8 mouse cellular contexts compared by ENCODE assay signal in the genomic region with DNA sequence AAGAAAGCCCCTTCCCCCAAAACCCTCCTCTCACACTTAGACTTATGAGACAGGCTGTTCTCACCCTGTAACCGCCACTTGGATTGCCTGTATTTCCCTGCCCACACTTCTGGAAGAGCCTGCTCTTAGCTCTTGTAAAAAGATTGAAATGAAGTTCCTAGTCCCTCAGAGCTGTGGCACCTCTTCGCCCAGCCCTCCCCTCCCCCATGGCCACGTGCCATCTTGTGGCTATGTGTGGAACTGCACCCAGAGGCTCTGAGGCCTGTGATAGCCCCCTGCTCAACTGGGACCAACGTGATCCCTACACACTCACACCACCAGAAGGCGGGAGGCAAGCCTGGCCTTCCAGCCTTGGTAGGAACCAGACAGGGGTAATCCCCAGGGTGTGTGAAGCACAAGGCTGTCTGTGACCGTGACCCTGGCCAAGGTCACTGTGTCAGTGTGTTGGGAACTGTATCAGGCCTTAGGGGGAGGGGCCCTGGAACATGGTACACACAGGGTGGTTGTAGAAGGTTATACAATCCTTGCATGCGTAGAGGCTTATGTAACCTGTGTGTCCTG. TPM values are rescaled to one million over a fixed set of nuclear protein-coding genes. Genes with fewer than 3 reads are reported as not detected.
DNase-seq lines count a peak whose midpoint lies in the region; ATAC-seq and TF ChIP-seq lines count a peak whose summit lies in the region.

No protein-coding gene starts in this region.

- H3K4me1 ChIP-seq in cortical plate, adult 2 months (ENCODE audit: control insufficient read depth, insufficient read depth, low read length): peaks cover 31% of the 10 kb centered on the region
- peaks cover 53% of the 10 kb centered on the region for H3K4me1 ChIP-seq in kidney, adult 2 months (ENCODE audit: control insufficient read depth, insufficient read depth, low read length)
- H3K4me1 ChIP-seq in liver, postnatal 0 days (ENCODE audit: insufficient read depth): peaks cover 66% of the 10 kb centered on the region
- H3K4me1 ChIP-seq in neural tube, embryonic 11.5 days (ENCODE audit: control insufficient read depth, insufficient read depth, low read length): peaks cover 20% of the 10 kb centered on the region

- H3ac ChIP-seq in C2C12 (ENCODE audit: control insufficient read depth, insufficient read length, low read depth): no peak overlapping the region

- H3K79me3 ChIP-seq in C2C12 (ENCODE audit: low read depth): no peaks in the 10 kb centered on the region

- H3K9me3 ChIP-seq in liver, postnatal 0 days (ENCODE audit: low read length): no peaks in the 10 kb centered on the region
- H3K9me3 ChIP-seq in neural tube, embryonic 11.5 days (ENCODE audit: control insufficient read depth, low read length): no peaks in the 10 kb centered on the region

- peak; percentile 94 for DNase-seq in ZHBTc4 (ENCODE audit: low read depth, low spot score)
- peak; percentile 46 for DNase-seq in heart, adult 8-10 months (ENCODE audit: low spot score)
- peak; percentile 75 for DNase-seq in kidney, adult 2 months
- peak; percentile 86 for DNase-seq in liver, postnatal 0 days
- peak; percentile 84 for DNase-seq in neural tube, embryonic 11.5 days (ENCODE audit: low spot score)
- DNase-seq in thymus, postnatal 0 days (ENCODE audit: low spot score): peak; percentile 83

- WGBS in kidney, adult 2 months: 13% methylated on average over 7 of the region's 7 CpGs
- 18% methylated on average over 7 of the region's 7 CpGs for WGBS in liver, postnatal 0 days (ENCODE audit: insufficient replicate concordance)
- 22% methylated on average over 7 of the region's 7 CpGs for WGBS in neural tube, embryonic 11.5 days

- peak overlapping the region; percentile 88 for H3K27ac ChIP-seq in cortical plate, adult 2 months (ENCODE audit: insufficient read depth, low read length)
- peak overlapping the region; percentile 76 for H3K27ac ChIP-seq in kidney, adult 2 months (ENCODE audit: insufficient read depth, low read depth, low read length)
- H3K27ac ChIP-seq in liver, postnatal 0 days (ENCODE audit: low read depth): peak overlapping the region; percentile 84
- no peak overlapping the region for H3K27ac ChIP-seq in neural tube, embryonic 11.5 days (ENCODE audit: low read depth, low read length)

- no peaks in the 10 kb centered on the region for H3K27me3 ChIP-seq in C2C12 (ENCODE audit: control insufficient read depth, insufficient read depth, insufficient read length)
- no peaks in the 10 kb centered on the region for H3K27me3 ChIP-seq in kidney, adult 2 months (replicated peaks; ENCODE audit: control insufficient read depth, insufficient read depth, low read length)
- no peaks in the 10 kb centered on the region for H3K27me3 ChIP-seq in liver, postnatal 0 days (ENCODE audit: insufficient read depth, low read length)
- no peaks in the 10 kb centered on the region for H3K27me3 ChIP-seq in neural tube, embryonic 11.5 days (ENCODE audit: control insufficient read depth, insufficient read depth, low read length)

- H3K79me2 ChIP-seq in C2C12 (ENCODE audit: control insufficient read depth, insufficient read depth): peaks cover 9% of the 10 kb centered on the region

- TF ChIP-seq CTCF in C2C12 (IDR thresholded peaks at IDR 0.05; ENCODE audit: control insufficient read depth, insufficient read depth, insufficient read length): peak; percentile 87
- peak; percentile 90 for TF ChIP-seq CTCF in cortical plate, adult 2 months (IDR thresholded peaks at IDR 0.05; ENCODE audit: extremely low read depth, insufficient read depth, low read length)
- TF ChIP-seq CTCF in kidney, adult 2 months (conservative IDR thresholded peaks at IDR 0.05; ENCODE audit: insufficient read depth, insufficient read length, low read depth, low read length): peak; percentile 88
- TF ChIP-seq CTCF in liver, postnatal 0 days (IDR thresholded peaks at IDR 0.05; ENCODE audit: low read depth): peak; percentile 100

- TF ChIP-seq POLR2A in cortical plate, adult 2 months (IDR thresholded peaks at IDR 0.05; ENCODE audit: extremely low read depth, insufficient read depth, low read length): no peak
- no peak for TF ChIP-seq POLR2A in kidney, adult 2 months (IDR thresholded peaks at IDR 0.05; ENCODE audit: low read depth, low read length)

- no peak overlapping the region for H3K4me3 ChIP-seq in C2C12 (ENCODE audit: insufficient read depth, poor library complexity, severe bottlenecking)
- no peak overlapping the region for H3K4me3 ChIP-seq in cortical plate, adult 2 months (ENCODE audit: insufficient read depth, low read length)
- H3K4me3 ChIP-seq in kidney, adult 2 months (ENCODE audit: insufficient read depth, low read depth, low read length): no peak overlapping the region
- no peak overlapping the region for H3K4me3 ChIP-seq in liver, postnatal 0 days (ENCODE audit: low read depth, low read length)
- H3K4me3 ChIP-seq in neural tube, embryonic 11.5 days (ENCODE audit: low read depth, low read length): no peak overlapping the region

- peak; percentile 72; the same call in 1 of the 2 replicates for TF ChIP-seq EP300 in liver, postnatal 0 days (IDR thresholded peaks at IDR 0.05; ENCODE audit: low read depth)

- H3K4me2 ChIP-seq in liver, postnatal 0 days (ENCODE audit: low read depth, low read length): peak overlapping the region; percentile 32
- no peak overlapping the region for H3K4me2 ChIP-seq in neural tube, embryonic 11.5 days (ENCODE audit: low read depth)

- ATAC-seq in liver, postnatal 0 days: peak; percentile 84
- peak; percentile 42; the same call in 1 of the 2 replicates for ATAC-seq in neural tube, embryonic 11.5 days (ENCODE audit: insufficient read depth, low FRiP score, low TSS enrichment)

- no peaks in the 10 kb centered on the region for H3K36me3 ChIP-seq in C2C12 (ENCODE audit: control insufficient read depth, insufficient read depth)
- H3K36me3 ChIP-seq in kidney, adult 2 months (ENCODE audit: control insufficient read depth, insufficient read depth, low read length): no peaks in the 10 kb centered on the region
- H3K36me3 ChIP-seq in liver, postnatal 0 days (replicated peaks; ENCODE audit: insufficient read depth, low read length): 0 out of 2 replicates have a peak, but pooled peaks cover 2% of the 10 kb centered on the region
- H3K36me3 ChIP-seq in neural tube, embryonic 11.5 days (ENCODE audit: control insufficient read depth, insufficient read depth, low read length): no peaks in the 10 kb centered on the region

- peak overlapping the region; percentile 55 for H3K9ac ChIP-seq in liver, postnatal 0 days (replicated peaks)
- H3K9ac ChIP-seq in neural tube, embryonic 11.5 days (ENCODE audit: low read length): no peak overlapping the region

TF ChIP-seq in C2C12, 6 proteins besides CTCF, POLR2A, EP300 and RAD21:
- TF ChIP-seq CEBPB (IDR thresholded peaks at IDR 0.05; ENCODE audit: low read depth) (no peak), MAX (IDR thresholded peaks at IDR 0.05) (peak; percentile 57), USF1 (IDR thresholded peaks at IDR 0.05; ENCODE audit: low read depth) (peak; percentile 78)

RNA-seq across cellular contexts. Expression of a gene that starts 14.3 kb away (rescaled TPM):
- 28.1 TPM for polyA plus RNA-seq in C2C12 (2012; fragmentation: generic; extraction: Trizol)
- 721 and 771 TPM in 2 replicates for polyA plus RNA-seq in cortical plate, adult 2 months (2012; rRNA removed)
- total RNA-seq in heart, adult 8-10 months (2022): 10 to 100 TPM; 92.5 to 98.4 (median 95.1) TPM
- polyA plus RNA-seq in kidney, adult 2 months (2012; rRNA removed): 92.7 and 97.2 TPM in 2 replicates
- 5.1 and 6.1 TPM in 2 replicates for polyA plus RNA-seq in liver, postnatal 0 days (2015; fragmentation: Nextera tagmentation; extraction: Ambion mirVana)
- polyA plus RNA-seq in neural tube, embryonic 11.5 days (2014; fragmentation: Nextera tagmentation; extraction: Ambion mirVana): 32.0 and 34.7 TPM in 2 replicates
- polyA plus RNA-seq in thymus, postnatal 0 days (2015; fragmentation: Nextera tagmentation; extraction: Ambion mirVana): 7.3 and 9.1 TPM in 2 replicates

RNA-seq across cellular contexts. Expression of a gene that starts 20.4 kb away (rescaled TPM):
- polyA plus RNA-seq in C2C12 (2012; fragmentation: generic; extraction: Trizol): 22.3 TPM
- 153 and 156 TPM in 2 replicates for polyA plus RNA-seq in cortical plate, adult 2 months (2012; rRNA removed)
- 100 to 1,000 TPM in 2 of 4 experiments, 10 to 100 TPM in 2; 81.4 to 121 (median 101) TPM for total RNA-seq in heart, adult 8-10 months (2022)
- 140 and 155 TPM in 2 replicates for polyA plus RNA-seq in kidney, adult 2 months (2012; rRNA removed)
- polyA plus RNA-seq in liver, postnatal 0 days (2015; fragmentation: Nextera tagmentation; extraction: Ambion mirVana): 2.0 and 4.2 TPM in 2 replicates
- 1.5 and 1.9 TPM in 2 replicates for polyA plus RNA-seq in neural tube, embryonic 11.5 days (2014; fragmentation: Nextera tagmentation; extraction: Ambion mirVana)
- polyA plus RNA-seq in thymus, postnatal 0 days (2015; fragmentation: Nextera tagmentation; extraction: Ambion mirVana): 2.6 and 3.0 TPM in 2 replicates

RNA-seq across cellular contexts. Expression of a gene that starts 25.5 kb away (rescaled TPM):
- polyA plus RNA-seq in C2C12 (2012; fragmentation: generic; extraction: Trizol): 33.1 TPM
- polyA plus RNA-seq in cortical plate, adult 2 months (2012; rRNA removed): 127 and 144 TPM in 2 replicates
- 10 to 100 TPM; 44.4 to 49.9 (median 46.8) TPM for total RNA-seq in heart, adult 8-10 months (2022)
- polyA plus RNA-seq in kidney, adult 2 months (2012; rRNA removed): 45.3 and 54.1 TPM in 2 replicates
- polyA plus RNA-seq in liver, postnatal 0 days (2015; fragmentation: Nextera tagmentation; extraction: Ambion mirVana): 10.5 and 10.9 TPM in 2 replicates
- 67.6 and 74.5 TPM in 2 replicates for polyA plus RNA-seq in neural tube, embryonic 11.5 days (2014; fragmentation: Nextera tagmentation; extraction: Ambion mirVana)
- 48.3 and 48.5 TPM in 2 replicates for polyA plus RNA-seq in thymus, postnatal 0 days (2015; fragmentation: Nextera tagmentation; extraction: Ambion mirVana)

RNA-seq across cellular contexts. Expression of a gene that starts 40.6 kb away (rescaled TPM):
- polyA plus RNA-seq in C2C12 (2012; fragmentation: generic; extraction: Trizol): 40.5 TPM
- polyA plus RNA-seq in cortical plate, adult 2 months (2012; rRNA removed): 119 and 131 TPM in 2 replicates
- total RNA-seq in heart, adult 8-10 months (2022): 10 to 100 TPM; 72.1 to 84.3 (median 78.7) TPM
- polyA plus RNA-seq in kidney, adult 2 months (2012; rRNA removed): 23.5 and 24.5 TPM in 2 replicates
- polyA plus RNA-seq in liver, postnatal 0 days (2015; fragmentation: Nextera tagmentation; extraction: Ambion mirVana): 5.4 and 6.5 TPM in 2 replicates
- polyA plus RNA-seq in neural tube, embryonic 11.5 days (2014; fragmentation: Nextera tagmentation; extraction: Ambion mirVana): 24.1 and 24.2 TPM in 2 replicates
- polyA plus RNA-seq in thymus, postnatal 0 days (2015; fragmentation: Nextera tagmentation; extraction: Ambion mirVana): 14.4 and 20.4 TPM in 2 replicates

RNA-seq across cellular contexts. Expression of a gene that starts 50.0 kb away (rescaled TPM):
- polyA plus RNA-seq in C2C12 (2012; fragmentation: generic; extraction: Trizol): 24.4 TPM
- polyA plus RNA-seq in cortical plate, adult 2 months (2012; rRNA removed): 44.9 and 47.4 TPM in 2 replicates
- total RNA-seq in heart, adult 8-10 months (2022): 10 to 100 TPM; 16.0 to 20.9 (median 17.8) TPM
- 21.0 and 24.5 TPM in 2 replicates for polyA plus RNA-seq in kidney, adult 2 months (2012; rRNA removed)
- polyA plus RNA-seq in liver, postnatal 0 days (2015; fragmentation: Nextera tagmentation; extraction: Ambion mirVana): 6.7 and 7.0 TPM in 2 replicates
- 55.4 and 59.4 TPM in 2 replicates for polyA plus RNA-seq in neural tube, embryonic 11.5 days (2014; fragmentation: Nextera tagmentation; extraction: Ambion mirVana)
- polyA plus RNA-seq in thymus, postnatal 0 days (2015; fragmentation: Nextera tagmentation; extraction: Ambion mirVana): 21.8 and 23.8 TPM in 2 replicates
